Mouse (Mus musculus) T-helper 1 cell (primary cell): ENCODE results near the gene Ehf.

Source experiments
- in situ Hi-C: fragments of 300-600 bp; cut with MboI, MseI; formaldehyde crosslinking; loops from one replicate; pipeline ENCODE4 v1.15.1; 2025; ENCODE audit warnings: high pct_unique_total_duplicates

Ehf gene

DNA sequence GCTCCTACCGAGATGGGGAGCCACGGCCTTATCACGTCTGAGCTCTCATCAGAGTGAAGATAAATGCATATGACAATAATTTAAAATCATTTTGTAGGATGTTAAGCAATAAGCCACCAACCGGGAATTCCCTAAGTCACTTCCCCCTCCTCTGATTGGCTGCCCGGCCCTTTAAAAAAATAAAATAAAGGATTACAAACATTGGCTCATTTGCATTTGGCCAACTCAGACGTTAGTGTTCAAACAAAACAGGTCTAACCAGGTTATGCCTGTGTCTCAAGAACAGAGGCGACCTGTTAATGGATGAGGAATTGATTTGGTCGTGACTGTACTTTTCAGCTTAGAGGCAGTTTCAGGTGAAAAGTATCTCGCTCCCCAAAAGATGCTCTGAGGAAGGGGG, at the start of gene Ehf:
Gene Ehf (minus strand): TSS at position 147 of the 400 bp plus-strand sequence.
- in situ Hi-C loops, result no loop called here

- in situ Hi-C loops, result loop anchor here (5.0 kb wide), 1 partner anchor 260 kb away; no protein-coding TSS in a partner anchor
These were observed 44.4 kb upstream of the Ehf start for GRCm38 (mm10) chr2:103347417-103347891.

DNA sequence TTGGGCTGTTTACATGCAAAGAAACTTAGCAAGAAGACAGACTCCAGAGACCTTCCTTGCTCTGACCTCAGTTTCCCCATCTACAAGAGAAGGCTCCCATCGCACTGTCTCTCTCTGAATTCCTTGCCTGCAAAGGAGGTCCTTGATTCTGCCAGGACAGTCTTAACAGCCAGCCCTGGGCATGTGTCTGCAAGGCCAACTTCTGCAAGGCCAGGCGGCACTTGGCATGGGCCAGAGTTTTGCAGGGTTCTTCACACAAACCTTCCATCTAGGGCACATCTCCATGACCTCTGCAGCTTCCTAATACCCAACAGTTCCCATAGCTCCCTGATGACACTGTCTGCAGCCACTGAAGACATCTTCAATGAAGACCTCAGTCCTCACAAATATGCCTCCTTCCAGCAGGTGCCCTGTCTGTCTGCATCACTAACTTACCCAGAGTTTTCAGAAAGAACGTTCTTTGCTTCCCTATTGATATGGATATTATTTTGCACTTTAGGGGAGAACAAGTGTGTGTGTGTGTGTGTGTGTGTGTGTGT, 43.7 kb upstream of the Ehf start:
- in situ Hi-C loops, result loop anchor here (5.0 kb wide), 1 partner anchor 260 kb away; no protein-coding TSS in a partner anchor

- in situ Hi-C loops, result no loop called here
These were observed 40.5 kb upstream of the Ehf start for GRCm38 (mm10) chr2:103343611-103344010.

- in situ Hi-C loops, result no loop called here
These were observed 39.0 kb upstream of the Ehf start for GRCm38 (mm10) chr2:103342123-103342522.

DNA sequence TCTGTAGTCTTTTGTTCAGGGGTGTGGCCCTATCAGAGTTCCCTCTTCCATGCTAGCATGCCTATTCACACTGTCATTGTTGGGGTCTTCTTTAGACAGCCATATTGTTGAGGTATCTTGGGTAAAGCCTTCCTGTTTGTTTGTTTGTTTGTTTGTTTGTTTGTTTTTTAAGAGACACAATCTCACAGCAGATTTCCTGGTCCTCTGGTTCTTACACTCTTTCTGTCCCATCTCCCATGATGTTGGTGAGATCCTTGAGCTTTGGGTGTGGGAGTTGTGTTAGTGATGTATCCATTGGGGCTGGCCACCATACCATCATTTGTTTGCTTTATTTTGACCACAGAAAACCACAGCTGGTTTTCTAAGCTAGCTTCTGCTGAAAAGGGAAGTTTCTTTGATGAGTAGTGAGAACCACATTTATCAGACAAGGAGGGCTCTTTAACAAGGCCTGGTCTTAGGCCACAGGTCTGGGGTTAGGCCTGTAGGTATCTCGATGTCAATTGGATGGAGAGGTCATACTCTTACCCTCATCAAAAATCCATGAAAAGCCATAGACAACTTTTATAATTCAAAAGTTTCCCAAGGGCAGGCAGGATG, 38.4 kb upstream of the Ehf start:
- in situ Hi-C loops, result no loop called here

GRCm38 (mm10) chr2:103338706-103339105, 35.6 kb upstream of the Ehf start:
- in situ Hi-C loops, result no loop called here

GRCm38 (mm10) chr2:103337370-103337769, 34.3 kb upstream of the Ehf start:
- in situ Hi-C loops, result no loop called here

DNA sequence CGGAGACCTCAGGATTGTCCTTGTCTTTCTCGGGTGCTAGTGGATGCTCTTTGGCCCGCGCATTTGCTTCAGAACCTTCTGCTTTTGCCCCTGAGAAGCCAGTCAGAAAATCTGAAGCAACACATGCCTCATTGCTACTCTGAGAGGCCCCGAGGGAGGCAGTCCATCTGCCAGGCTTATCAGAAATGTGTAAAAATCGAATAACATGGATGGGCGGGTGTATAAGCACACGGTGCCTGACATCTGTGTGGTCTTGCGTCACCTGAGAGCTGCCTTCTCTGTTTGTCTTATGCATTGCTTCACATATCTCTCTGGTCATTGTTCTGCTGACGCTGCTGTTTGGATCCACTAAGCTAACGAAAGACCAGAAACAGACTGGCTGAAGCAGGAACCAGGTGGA, 33.5 kb upstream of the Ehf start:
- in situ Hi-C loops, result no loop called here

- in situ Hi-C loops, result no loop called here
These were observed 32.9 kb upstream of the Ehf start for GRCm38 (mm10) chr2:103336000-103336399.

DNA sequence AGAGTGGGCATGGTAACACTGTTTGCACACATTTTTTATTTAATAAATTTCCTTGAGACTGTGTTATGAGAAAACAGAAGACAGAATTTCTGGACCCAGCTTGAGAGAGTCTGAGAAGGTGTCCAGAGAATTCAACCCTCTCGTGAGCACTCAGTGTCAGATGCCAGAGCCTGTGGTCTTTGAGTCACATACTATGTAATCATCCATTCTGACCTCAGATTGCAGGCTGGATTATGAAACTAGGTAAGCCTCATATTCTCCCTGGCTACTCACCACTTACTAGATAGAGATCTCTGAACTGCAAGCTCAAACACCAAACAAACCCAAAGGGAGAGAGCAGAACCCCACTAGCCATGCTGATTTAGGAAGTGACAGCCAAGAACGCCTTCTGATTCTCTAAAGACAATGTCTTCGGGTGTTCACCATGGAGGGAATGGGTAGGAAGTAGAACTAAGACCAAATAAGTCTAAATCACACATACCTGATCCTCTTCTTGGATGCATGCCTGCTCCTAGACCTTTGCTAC, 28.7 kb upstream of the Ehf start:
- in situ Hi-C loops, result no loop called here

DNA sequence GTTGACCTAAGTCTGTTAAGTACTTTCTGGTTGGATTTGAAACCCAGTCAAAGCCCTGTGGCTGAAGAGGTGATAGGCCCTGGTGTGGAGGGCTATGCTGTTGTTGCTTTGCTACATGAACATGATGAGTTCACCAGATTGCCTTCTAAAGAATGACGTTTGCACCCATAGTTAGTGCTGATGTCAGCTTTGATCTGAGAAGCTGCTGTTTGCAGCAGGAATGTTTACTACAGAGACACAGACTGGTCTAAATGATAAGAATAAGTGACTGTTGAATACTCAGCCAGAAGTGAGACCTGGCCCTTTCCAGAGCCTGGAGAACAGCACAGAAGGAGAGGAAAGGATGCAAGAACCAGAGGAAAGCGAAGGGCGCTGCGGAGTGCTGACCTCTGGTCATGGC, 25.7 kb upstream of the Ehf start:
- in situ Hi-C loops, result no loop called here

GRCm38 (mm10) chr2:103325301-103326048, 22.4 kb upstream of the Ehf start:
- in situ Hi-C loops, result no loop called here

GRCm38 (mm10) chr2:103324320-103324719, 21.2 kb upstream of the Ehf start:
- in situ Hi-C loops, result no loop called here

DNA sequence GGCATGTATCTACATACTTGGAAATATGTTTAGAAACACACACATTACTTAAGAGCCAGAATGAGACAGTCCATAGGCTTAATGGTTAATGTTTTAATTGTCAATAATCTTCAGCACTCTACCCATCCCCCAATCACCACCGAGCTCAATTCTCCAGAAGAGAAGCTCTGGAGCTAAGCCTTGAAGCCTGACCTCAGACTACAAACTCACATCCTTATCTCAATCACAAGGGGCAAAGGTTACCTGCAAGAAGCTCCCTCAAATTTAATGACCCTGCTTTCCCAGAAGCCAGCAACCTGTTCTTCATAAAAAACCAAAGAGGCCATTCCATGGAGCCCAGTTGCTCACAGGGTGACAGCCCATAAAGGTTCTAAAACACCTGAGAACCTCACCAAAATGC, 19.1 kb upstream of the Ehf start:
- in situ Hi-C loops, result no loop called here

GRCm38 (mm10) chr2:103321638-103322037, 18.6 kb upstream of the Ehf start:
- in situ Hi-C loops, result no loop called here

GRCm38 (mm10) chr2:103314002-103314401, 10.9 kb upstream of the Ehf start:
- in situ Hi-C loops, result no loop called here

DNA sequence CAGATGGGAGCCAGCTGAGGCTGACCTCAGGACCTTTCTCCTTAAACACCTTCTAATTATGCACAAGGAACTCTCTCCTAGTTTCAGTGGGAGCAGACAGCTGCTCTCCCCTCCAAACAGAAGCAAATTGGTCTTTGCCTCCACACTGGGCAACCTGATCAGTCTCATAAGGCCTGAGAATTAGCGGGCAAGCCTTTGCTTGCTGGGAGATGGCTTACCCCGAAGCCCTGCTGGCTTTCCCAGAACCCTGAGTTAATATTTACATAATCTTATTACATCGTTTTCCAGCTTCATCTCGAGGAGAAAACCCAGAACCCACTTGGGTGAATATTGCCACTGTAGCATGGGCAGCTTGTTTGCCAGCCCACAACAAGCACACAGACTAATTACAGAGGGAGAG, 9.6 kb upstream of the Ehf start:
- in situ Hi-C loops, result no loop called here

DNA sequence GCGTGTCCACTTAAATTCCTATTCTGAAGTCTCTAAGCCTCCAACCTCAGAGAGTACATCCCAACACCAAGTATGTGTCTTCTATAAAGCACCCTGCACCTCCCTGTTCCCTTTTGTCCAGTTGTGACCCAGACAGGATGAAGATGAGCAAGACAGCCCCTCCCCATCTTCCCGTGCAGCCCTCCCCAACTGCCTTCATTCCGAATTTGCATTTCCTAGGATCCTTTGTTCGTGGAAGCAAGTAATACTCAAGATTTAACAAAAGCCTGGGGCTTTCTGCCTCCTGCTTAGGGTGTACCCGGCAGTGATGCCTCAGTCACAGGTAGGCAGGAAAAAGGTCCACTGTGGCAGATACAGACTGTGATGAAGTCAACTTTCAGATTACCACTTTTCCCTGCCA, 7.6 kb upstream of the Ehf start:
- in situ Hi-C loops, result no loop called here

DNA sequence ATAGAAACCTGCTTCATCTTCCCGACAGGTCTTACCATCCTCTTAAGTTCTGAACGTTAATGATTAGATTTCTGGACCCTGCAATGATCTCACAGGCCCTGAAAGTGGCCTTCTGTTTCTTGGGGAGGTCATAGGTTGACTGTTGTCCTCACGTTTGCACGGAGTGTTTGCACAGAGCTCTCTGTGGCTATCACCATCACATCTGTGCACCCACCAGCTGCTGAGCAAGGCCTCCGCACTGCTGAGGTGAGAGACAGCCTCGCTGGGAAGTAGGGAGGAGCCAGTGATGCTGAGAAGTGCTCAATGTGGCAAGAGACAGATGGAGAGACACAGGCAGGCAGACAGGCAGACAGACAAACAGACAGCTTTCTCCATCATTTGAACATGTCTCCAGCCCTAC, 3.6 kb upstream of the Ehf start:
- in situ Hi-C loops, result no loop called here

- in situ Hi-C loops, result no loop called here
These were observed 409 bp downstream of the Ehf start for GRCm38 (mm10) chr2:103302669-103303068.

- in situ Hi-C loops, result no loop called here
These were observed 4.2 kb downstream of the Ehf start for GRCm38 (mm10) chr2:103298711-103299463.
